Mouse (Mus musculus): ENCODE measurements around the gene Gm42715. TPM values are rescaled to one million over a fixed set of nuclear protein-coding genes. Genes with fewer than 3 reads are reported as not detected.
"Not testable (repeated sequence)": the region's sequence is repeated elsewhere in the genome, so short reads cannot be mapped to it uniquely, and the experiment has no call there.

Gene Gm42715
- total RNA-seq, 2 experiments from 2014 or later: 17.9 to 28.8 TPM

DNA sequence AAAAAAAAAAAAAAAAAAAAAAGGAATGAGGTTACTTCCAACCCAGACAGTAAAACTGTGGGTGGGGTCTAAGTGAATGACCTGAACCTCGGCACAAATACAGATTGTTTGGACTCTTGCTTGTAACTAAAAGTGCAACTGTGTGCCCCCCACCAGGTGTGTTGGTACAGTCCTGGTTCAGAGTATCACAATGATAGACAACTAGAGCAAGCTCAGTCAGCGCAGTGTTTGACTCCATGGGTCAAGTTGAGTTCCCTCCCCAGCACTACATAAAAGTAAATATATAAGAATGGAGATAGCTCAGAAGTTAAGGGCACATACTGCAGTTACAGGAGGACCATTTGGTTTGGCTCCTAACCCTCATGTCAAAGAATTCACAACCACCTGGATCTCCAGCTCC lies 22.0 kb upstream of the Gm42715 start:
- DNase-seq: no peak

- peak; percentile 61 for DNase-seq
Measured at GRCm38 (mm10) chr7:127498407-127498806, 21.0 kb upstream of the Gm42715 start.

DNA sequence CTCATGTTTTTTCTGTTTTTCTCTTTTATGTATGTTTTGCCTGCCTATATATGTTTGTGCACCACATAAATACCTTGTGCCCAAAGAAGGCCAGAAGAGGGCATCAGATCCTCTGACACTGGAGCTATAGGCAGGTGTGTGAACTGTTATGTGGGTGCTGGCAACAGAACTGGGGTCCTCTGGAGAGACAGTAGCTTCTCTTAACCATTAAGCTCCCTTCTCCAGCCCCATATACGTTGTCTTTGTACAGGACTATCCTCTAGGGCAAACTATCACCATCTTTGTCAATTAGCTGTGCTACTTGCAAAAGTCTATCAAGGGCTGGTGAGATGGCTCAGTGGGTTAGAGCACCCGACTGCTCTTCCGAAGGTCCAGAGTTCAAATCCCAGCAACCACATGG lies 11.1 kb upstream of the Gm42715 start:
- no peak for DNase-seq

- not testable (repeated sequence) for DNase-seq
Measured at GRCm38 (mm10) chr7:127509830-127510229, 9.6 kb upstream of the Gm42715 start.

GRCm38 (mm10) chr7:127511241-127511640 lies 8.1 kb upstream of the Gm42715 start:
- peak; percentile 11 for DNase-seq

DNA sequence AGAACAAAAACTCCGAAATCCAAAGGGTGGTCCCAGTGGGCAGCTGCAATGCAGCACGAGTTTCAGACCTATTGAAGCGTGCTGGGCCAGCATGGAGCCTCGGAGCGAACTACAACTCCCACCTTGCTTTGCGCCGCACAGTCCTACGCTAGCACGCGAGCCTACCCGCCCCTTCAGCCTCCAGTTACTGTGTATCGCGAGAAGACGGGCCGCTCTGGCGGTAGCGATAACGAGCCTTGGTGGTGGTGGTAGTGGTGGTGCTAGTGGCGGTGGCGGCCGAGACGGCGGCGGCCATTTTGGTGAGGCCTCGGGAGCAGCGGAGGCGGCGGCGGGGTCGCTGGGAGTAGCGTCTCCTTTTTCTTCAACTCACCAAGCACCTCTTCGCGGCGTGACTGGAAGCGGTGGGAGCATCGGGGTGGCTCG lies 7.6 kb upstream of the Gm42715 start, which contains the start of gene Srcap:
Gene Srcap, plus strand, starts transcription at position 176 of the 423 bp plus-strand sequence.
- peak; percentile 96 for DNase-seq

- DNase-seq: peak; percentile 95
Measured at GRCm38 (mm10) chr7:127512231-127513015, 7.0 kb upstream of the Gm42715 start.

GRCm38 (mm10) chr7:127513016-127513390 lies 6.4 kb upstream of the Gm42715 start:
- no peak for DNase-seq

DNA sequence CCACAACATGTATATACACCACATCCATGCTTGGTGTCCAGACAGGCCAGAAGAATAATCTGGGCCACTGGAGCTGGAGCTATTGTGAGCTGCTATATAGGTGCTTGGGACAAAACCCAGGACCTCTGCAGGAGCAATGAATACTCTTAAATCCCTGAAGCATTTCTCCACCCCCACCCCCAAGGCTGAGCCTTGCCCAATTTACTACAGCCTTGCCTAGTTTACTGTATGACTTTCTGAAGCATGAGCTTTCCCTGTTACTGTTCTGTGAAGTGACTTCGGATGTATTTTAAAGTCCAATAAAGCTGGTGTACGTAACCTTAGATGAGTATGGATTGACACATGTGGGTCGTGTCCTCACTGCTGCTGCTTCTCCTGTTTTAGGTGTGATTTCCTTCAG lies 5.6 kb upstream of the Gm42715 start:
- peak; percentile 43 for DNase-seq

DNA sequence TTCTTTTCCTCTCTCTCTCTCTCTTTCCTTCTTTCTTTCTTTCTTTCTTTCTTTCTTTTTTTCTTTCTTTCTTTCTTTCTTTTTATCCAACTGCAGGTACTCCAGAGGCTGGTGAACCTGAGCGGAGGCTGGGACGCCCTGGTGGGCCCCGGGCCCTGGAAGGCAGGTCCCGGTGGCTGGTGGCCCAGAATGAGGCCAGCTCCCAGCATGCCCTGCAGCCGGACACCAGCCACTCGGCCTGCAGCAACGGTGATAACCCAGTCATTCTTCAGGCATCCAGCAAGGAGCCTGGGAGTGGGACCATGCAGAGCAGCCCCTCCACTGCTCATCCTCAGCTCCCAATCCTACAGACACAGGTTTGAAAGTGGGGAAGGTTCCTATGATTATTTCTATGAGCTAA lies 3.5 kb upstream of the Gm42715 start:
- peak; percentile 11 for DNase-seq

DNA sequence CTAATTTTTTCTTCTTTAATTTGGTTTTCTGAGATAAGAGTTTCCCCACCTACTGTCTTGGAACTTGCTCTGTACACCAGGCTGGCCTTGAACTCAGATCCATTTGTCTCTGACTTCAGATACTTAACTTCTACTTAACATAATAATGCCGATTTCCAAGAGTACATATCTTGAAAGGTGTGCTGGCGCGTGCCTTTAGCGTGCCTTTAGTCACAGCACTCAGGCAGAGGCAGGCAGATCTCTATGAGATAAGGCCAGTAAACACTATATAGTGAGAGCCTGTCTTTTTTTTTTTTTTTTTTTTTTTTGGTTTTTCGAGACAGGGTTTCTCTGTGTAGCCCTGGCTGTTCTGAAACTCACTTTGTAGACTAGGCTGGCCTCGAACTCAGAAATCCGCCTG lies 3.0 kb upstream of the Gm42715 start:
- DNase-seq: no peak

- DNase-seq: no peak
Measured at GRCm38 (mm10) chr7:127541671-127542070, 22.3 kb downstream of the Gm42715 start.

DNA sequence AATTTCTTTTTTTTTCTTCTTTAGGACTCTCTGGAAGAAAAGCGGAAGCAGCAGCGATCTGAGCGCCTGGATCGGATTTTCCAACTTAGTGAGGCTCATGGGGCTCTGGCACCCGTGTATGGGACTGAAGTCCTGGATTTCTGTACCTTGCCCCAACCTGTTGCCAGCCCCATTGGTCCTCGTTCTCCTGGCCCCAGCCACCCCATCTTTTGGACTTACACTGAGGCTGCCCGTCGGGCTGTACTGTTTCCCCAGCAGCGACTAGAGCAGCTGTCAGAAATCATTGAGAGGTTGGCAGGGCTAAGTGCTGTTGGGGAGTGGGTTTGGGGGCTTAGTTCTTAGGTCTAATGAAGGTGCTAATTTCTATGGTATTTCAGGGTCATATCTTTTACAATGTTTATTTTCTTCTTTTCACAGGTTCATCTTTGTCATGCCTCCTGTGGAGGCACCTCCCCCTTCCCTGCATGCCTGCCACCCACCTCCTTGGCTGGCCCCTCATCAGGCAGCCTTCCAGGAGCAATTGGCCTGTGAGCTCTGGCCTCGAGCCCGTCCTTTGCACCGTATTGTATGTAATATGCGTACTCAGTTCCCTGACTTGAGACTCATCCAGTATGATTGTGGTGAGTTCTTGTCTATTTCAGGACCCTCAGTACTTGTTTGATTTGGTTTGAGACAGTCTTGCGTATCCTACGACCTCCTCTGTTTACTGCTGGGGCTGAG lies 29.9 kb downstream of the Gm42715 start:
- peak; percentile 77 for DNase-seq

- DNase-seq: no peak
Measured at GRCm38 (mm10) chr7:127551558-127551957, 32.2 kb downstream of the Gm42715 start.

GRCm38 (mm10) chr7:127560580-127560979 lies 41.2 kb downstream of the Gm42715 start:
- no peak for DNase-seq

DNA sequence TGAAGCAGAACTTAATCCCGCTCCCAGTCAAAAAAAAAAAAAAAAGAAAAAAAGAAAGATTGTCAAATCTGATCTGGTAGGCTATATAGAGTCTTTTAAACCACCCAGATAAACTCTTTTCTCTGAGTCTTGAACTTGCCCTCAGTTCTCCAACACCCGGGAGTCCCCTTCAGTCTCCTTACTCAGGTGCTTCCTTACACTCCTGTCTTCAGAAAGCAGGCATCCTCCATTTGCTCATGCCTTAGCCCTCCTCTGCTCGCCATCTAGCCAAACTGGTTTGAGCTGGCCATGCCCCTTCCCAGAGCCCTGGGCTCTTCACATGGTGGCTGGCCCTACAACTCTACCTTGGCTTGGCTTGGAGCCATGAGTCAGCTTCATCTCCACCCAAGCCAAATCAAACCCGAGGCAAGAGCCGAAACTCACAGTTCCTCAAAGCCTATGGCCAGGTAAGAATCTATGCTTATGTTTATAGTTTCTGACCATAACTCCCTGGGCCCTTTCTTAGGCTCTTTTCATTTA lies 42.0 kb downstream of the Gm42715 start, which contains the start of gene Tmem265:
Gene Tmem265, plus strand, starts transcription at position 51 of the 519 bp plus-strand sequence.
- no peak for DNase-seq

GRCm38 (mm10) chr7:127564381-127565150 lies 45.2 kb downstream of the Gm42715 start:
- peak; percentile 58 for DNase-seq

GRCm38 (mm10) chr7:127572895-127573471 lies 53.6 kb downstream of the Gm42715 start, which contains the start of gene Phkg2:
Gene Phkg2 (plus strand): TSS chr7:127573340.
- DNase-seq: peak; percentile 94

DNA sequence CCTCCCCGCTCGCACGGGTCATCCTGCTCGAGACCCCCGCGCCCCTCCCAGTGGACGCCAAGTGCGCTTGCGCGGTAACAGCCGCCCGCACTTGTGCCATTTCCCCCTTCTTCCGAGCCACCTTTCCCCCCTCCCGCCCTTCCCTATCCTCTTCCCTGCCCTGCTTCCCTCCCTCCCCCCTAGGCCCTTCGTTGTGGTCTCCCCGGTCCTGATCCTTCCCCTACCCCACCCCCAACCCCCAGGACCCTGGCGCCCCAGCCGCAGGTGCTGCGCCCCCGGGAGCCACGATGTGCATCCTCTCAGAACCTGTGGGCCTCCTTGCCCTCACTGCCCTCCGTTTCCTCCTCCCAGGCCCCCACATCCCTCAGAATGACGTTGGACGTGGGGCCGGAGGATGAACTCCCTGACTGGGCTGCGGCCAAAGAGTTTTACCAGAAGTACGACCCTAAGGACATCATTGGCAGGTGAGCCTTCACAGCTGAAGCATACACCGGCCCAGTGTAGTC lies 54.2 kb downstream of the Gm42715 start:
- DNase-seq: no peak

DNA sequence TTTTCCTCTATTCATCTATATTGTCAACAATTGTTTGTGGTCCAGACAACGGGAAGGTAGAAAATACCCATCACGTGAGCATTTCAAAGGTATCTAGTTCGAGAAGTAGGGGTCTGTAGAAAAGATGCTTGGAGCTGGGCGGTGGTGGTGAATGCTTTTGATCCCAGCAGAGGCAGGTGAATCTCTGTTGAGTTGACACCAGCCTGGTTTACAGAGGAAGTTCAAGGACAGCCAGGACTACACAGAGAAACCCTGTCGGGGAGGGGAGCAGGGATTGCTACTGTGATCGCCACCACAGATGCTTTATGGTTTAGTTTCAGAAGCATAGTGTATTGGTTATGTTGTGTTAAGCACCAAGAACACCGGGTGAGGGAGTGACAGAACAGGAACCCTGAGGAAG lies 54.7 kb downstream of the Gm42715 start:
- no peak for DNase-seq

GRCm38 (mm10) chr7:127583260-127583659 lies 63.9 kb downstream of the Gm42715 start:
- DNase-seq: no peak

DNA sequence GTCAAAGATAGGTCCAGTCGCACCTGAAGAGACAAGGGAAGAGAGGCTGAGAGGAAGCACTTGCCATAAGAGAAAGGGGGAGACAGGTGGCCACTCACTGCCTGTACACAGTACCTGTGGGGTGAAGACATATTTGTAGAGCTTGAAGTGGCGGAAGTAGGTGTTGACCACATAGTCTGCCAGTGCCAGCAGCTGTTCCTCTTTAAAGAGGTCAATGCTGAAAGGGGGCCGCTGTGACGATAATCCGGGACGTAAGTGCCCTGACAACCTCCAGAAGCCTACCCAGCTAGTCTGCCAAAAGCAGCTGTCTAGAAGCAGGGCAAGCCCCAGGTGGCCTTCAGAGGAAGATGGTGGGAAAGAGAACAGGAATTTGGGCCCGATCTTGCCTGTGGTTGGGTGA lies 65.6 kb downstream of the Gm42715 start:
- no peak for DNase-seq
